Mouse (Mus musculus) neutrophil, adult 5-6 weeks (primary cell): ENCODE measurements around the gene Ubn1. TPM values are rescaled to one million over a fixed set of nuclear protein-coding genes. Genes with fewer than 3 reads are reported as not detected.

Experiments used
- ATAC-seq: fragments of 151-379, 151-347 bp; 2 replicates; pipeline ENCODE4 v1.8.0; 2017; ENCODE audit warnings: mild to moderate bottlenecking, moderate TSS enrichment; ENCODE audit not compliant: insufficient number of reproducible peaks, poor library complexity, low FRiP score, severe bottlenecking; ENCODE audit errors: extremely low read depth
- total RNA-seq: library from RNA; stranded (forward); fragments of 200-1000 nt; gene quantifications from 2 replicates; pipeline ENCODE4 v1.2.3, GENCODE M21; 2017

Gene Ubn1
- total RNA-seq, 1 experiment from 2014 or later, result 60.3 TPM

DNA sequence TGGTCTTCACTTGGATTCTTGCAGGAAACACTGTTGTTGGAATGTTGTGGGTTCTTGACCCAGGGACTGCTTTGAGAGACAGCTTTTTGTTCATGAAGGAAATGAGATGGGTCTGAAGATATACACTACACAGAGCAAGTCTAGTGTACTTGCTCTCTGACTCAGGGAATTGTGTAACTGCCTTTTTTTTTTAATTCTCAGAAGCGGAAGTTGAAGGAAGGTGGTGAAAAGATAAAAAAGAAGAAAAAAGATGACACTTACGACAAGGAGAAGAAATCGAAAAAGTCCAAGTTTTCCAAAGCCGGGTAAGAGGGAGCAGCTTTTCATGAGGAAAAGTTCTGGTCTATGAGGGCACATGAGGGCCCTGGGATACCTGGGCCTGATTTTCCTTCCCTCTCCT, 13.6 kb downstream of the Ubn1 start:
- ATAC-seq, result no peak

DNA sequence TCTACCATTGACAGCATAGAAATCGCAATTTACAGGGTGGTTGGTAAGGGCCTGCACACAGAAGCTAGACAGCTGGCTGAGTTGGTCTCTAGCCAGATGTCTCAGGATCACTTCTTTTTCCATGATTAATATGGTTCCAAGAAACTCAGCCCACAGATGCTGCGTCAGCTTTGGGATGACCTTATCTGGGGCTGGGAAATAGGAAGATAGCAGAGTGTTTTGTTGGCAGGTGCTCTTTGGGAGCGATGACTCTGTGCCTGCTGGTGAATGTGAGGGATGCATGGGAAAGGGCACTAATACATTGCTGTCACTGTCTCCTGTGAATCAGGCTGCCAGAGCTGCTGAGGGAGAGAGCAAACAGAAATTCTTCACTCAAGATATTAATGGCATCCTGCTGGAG, 20.5 kb downstream of the Ubn1 start:
- no peak for ATAC-seq

DNA sequence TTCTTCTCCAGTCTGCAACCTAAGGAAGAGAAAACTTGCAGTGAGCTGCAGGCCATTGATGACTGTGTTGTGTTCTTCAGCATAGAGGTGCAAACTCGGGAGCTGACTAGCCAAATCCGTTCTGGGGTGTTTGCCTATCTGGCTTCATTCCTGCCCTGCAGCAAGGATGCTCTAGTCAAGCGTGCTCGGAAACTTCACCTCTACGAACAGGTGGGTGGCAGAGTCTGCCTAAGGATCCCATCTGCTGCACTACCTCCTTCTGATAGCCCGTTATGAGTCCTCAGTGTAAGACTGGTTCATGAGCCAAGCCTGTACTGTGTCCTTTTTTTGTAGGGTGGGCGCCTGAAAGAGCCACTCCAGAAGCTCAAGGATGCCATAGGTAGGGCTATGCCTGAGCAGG, 22.1 kb downstream of the Ubn1 start:
- ATAC-seq, result no peak

DNA sequence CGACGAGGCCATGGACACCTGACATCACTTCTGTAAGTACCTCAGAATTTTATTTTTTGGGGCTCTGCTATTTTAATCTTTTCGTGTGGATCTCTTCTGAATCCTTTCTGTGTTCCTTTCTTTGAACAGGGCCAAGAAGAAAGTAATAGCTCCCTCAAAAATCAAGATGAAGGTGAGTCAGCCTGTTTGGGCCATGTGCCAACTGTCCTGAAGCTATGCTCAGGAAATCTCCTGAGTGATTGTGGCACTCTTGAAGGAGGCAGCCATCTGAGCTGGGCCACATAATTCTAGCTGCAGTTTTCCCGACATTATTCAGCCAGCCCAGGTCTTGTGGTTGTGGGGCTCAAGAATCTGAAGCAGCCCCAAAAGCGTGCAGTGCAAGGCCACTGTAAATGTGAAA, 24.5 kb downstream of the Ubn1 start:
- no peak for ATAC-seq

DNA sequence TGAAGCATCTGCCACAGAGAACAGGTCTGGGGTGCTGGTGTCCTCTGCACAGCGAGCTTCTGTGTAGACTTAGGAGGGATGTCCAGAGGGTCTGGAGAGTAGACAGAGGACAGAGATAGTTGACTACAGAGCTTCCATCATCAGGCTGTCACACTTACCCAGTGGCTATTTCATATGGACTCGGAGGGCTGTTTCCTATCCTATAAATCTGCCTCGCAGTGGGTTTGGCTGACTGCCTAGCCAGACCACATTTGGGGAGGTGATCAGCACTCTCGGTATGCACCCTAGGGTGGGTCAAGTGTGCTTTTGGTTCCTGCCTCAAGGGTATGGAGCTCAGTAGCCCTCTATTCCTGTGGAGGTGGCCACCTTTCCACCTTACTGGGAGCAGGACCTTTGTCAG, 35.3 kb downstream of the Ubn1 start:
- no peak for ATAC-seq

DNA sequence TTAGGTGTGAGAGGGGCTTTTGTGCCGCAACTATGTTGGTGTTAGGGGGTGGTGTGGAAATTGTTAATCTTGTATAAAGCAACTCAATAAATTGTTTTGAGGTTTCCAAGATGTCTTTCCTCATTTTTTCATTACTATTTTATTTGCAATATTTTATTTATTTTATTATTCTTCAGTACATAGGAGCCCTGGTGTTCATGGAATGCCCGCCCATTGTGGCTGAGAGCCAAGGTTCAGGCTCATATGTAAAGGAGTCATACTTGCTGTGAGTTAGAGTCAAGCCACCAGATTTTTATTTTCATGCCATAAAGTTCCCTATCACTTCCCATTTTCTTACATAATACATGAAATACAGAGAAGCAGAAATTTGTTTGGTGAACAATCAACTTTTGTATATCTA, 36.3 kb downstream of the Ubn1 start:
- ATAC-seq, result no peak

DNA sequence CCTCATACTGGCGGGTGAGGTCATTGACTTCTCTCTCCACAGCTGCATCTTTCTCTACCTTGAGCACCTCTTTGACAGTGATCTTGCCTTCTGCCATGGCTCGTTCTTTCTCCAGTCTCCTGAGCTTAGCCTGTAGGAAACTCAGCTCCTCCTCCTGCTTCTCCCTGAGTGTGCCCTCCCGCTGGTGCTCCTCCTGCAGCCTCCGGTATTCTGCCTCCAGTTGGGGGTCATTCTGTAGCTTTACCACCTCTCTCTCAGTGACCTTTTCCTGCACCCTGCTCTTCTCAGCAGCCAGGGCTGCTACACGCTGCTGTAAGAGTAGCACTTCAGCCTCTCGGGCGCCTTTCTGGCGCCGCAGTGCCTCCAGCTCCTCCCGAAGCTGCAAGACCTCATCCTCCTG, 39.2 kb downstream of the Ubn1 start:
- no peak for ATAC-seq

DNA sequence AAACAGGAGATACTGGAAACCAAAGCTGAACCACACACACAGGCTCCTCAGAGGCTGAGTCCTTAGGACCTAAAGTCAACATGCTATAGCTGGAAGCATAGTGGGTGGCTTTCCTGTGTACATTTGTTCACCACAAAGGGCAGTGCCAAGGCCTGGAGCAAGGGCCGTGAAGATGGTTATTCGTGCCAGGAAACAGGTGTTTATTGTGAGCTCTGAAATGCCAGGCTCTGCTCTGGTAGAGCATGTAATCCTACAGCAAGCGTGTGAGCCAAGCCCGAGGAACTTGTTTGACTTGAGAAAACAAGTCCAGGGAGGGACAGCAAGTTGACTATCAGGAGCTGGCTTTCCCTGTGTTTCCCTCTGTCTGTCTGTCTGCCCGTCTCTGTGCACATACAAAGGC, 43.4 kb downstream of the Ubn1 start:
- no peak for ATAC-seq

DNA sequence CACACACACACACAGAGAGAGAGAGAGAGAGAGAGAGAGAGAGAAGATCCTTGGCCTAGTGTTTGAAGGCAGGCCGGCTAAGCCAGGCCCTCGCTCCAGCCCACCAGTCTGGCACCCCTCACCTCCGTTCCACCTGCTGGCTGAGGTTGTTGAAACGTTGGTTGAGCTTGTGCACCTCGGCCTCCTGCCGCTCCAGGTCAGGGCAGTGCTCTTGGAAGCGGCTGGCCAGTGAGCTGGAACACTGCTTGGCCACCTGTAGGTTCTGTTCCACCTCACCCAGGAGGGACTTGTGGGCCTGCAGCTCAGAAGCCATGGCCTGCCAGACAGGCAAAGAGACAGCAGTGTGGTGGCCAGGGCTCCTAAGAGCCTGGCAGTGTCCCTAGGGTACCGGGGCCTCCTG, 46.6 kb downstream of the Ubn1 start:
- no peak for ATAC-seq

DNA sequence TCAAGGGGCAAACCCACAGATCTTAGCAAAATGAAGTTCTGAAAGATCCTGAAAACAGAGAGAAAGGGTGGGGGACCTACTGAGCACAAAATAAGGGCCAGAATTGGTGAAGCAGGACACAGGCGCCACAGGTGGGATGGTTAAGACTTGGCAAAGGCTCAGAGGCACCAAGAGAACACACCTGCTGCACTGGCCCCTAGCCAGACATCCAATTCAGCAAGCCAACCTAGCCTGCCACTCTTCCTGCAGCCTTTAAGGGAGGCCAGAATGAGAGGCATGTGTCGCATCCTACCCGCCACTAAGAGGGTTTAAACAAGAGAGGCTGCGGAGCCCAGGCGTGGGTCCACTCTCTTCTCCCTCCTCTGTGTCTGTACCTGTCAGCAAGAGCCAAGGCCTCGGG, 51.1 kb downstream of the Ubn1 start:
- no peak for ATAC-seq

DNA sequence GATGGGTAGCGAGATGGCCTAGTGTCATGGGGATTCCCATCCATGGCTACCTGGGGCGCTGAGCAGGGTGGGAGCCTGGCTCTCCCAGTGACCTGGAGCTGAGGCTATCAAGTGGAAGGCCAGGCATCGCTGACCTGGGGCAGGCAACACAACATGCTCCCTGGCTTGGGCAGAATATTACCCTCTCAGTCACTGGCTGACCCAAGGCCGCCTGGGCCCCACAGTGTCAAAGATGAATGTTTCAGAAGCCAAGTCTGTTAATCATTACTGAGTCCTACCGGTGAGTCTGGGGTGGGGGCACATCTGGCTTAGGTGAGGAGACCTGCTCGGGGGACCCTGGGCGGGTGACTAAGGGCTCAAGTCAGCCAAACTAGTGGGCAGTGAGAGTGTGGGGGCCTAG, 60.0 kb downstream of the Ubn1 start:
- no peak for ATAC-seq

DNA sequence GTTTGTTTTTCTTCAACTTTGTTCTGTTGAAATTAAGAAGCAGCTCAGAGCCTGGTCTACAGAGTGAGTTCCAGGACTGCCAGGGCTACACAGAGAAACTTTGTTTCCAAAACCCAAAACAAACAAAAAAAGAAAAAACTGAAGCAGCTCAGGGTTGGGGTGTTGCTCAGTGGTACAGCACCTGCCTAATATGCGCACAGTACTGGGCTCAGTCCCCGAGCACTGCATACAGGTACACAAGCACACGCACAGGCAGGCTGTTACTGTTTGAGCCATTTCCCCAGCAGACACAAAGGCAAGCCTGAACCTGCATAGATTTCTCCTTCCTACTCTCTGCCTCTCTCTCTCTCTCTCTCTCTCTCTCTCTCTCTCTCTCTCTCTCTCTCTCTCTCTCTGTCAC, 61.2 kb downstream of the Ubn1 start:
- ATAC-seq, result no peak

DNA sequence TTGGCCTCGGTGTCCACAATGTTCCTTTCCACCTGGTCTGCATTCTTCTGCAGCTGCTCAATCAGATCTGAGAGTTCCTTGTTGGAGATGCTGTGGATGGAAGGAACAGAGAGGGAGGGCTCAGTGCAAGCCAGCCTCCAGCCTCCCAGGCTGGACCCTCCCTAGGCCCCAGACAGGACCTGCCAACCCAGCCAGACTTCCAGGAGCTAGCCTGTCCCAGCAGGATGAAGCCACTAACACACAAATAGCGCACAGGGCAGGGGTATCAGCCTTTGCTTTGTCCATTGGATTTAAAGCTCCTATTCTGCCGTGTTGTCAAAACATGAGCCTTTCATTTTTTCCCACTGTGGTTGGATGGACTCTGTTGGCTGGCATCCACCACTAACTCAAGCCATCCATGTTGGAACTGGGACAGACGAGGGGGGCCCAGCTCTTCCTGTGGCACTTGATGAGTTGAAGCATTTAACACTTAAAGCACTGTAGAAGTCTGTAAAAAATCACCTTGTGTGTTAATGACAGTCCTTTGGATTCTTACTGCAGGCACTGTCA, 63.2 kb downstream of the Ubn1 start:
- no peak for ATAC-seq

DNA sequence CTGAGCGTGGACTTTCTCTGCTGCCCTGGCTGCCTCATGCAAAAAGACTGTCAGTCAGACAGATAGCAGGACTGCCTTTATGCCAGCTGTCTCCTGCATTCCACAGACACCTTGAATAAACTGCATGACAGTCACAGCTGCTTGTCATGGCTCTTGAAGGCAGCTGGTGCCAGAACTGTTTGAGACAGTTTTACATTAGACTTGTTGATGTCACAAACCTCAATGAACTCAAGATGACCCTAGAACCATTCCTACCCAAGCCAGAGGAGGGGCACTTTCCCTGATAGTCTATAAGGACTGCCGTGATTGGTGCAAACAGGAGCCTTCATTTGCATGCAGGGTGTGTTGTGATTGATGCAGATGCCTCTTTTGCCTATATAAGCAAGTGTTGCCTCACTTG, 63.7 kb downstream of the Ubn1 start:
- ATAC-seq, result no peak

DNA sequence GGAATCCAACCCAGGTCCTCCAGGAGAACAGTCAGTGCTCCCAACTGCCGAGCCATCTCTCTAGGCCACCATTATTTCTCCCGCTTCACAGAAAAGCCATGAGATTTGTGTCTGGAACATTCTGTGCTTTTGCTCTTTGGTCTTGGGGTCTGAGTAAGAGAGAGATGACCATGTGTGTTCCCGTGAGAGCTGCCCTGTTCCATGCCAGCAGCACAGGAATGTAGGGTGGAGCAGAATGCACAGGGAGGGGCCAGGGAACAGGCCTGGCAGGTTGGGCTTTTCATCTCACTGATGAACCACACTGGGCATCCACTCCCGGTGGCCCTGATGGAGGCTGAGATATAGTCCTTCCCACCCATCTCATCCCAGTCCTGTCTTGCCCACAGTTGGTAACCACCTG, 69.5 kb downstream of the Ubn1 start:
- no peak for ATAC-seq

DNA sequence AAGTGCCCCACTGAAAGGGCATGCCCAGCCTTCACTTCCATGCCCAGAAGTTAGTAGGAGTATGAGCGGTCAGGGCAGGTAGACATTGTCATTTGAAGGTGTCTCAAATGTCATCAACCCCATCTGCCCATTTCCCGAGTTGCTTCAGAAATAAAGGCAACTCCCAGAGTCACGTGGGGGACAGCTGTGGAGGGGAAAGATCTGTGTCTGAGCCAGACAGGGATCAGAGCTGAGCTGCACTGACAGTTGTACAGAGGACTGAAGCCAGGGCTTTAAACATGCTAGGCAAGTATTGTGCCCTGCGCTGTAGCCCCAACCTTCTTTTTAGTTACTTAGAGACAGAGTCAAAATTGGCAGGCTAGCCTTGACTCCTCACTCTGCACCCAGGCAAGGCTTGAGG, 70.0 kb downstream of the Ubn1 start:
- no peak for ATAC-seq

DNA sequence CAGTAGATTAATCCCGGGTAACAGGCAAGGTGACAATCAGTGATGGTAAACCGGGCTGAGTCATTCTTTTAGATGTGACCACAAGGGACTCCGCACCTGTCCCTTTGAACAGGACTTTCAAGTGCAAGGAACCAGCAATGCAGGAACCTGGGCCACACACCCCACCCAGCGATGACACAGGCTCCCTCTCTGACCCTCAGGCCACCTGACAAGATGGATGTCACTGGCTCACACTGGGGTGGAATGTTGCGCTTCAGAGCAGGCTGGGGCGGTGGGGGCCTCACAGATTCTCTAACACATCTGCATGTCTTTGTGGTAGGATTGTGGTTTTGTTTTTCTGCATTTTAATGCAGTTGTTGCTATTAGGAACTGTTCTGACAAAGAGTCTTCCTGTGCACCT, 73.6 kb downstream of the Ubn1 start:
- no peak for ATAC-seq

DNA sequence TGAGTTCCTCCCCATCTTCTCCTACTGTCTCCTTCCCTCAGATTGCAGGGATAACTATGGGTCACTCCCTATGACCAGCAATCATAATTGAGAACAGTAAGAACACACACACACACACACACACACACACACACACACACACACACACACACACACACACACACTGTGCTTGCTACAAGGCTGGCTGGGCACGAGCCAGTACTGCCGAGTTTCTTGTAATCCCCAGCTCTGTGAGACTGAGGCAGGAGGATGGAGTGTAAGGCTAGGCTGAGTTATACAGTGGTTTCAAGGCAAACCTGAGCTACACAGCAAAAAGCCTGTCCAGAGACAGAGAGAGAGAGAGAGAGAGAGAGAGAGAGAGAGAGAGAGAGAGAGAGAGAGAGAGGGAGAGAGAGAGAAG, 80.3 kb downstream of the Ubn1 start:
- no peak for ATAC-seq

DNA sequence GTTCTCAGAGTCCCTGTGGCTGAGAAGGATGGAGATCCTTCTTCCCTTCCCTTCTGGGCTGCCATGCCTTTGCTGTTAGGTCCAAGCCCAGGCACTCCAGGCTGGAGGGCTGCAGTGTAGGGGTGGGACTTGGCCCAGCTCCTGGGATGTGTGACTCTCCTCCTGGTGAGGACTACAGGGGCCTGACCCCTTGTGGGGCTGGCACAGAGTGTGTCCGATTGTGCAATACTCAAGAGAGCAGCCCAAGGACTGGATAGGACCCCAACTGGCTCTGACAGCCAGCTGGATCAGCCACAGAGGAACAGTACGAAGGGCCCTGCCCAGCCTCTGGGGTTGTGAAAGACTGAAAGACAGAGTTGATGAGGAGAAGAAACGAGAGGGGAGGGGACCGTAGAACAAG, 80.9 kb downstream of the Ubn1 start:
- ATAC-seq, result no peak

DNA sequence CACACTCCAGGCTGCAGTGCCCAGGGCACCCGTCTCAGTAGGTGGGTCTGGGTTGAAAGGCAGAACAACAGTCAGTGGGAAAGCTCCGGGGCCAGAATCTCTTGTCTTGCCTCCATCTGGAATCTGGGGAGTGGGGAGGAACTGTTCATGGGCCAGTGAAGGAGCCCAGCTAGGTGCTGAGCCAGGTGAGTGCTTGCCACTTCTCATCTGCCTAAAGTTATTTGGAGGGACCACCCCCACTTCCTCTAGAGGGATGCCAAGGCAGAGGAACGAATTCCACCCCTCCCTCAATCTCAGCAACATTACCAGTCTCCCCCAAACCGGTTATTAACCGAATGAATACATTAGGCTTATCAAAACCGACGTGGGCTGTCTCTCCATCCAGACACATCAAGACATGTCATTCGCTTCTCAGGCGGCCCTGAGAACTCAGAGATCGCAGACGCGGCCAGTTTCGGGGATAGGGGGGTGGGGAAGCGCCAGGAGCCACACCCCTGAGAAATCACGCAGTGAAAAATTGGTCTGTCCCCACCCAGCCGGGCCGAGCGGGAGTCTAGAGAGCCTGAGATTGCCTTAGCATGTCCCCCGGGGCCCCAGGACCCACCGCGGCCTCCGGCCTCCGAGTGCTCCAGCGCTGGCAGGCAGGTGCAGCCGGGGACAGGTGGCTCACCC, 81.5 kb downstream of the Ubn1 start:
- no peak for ATAC-seq

DNA sequence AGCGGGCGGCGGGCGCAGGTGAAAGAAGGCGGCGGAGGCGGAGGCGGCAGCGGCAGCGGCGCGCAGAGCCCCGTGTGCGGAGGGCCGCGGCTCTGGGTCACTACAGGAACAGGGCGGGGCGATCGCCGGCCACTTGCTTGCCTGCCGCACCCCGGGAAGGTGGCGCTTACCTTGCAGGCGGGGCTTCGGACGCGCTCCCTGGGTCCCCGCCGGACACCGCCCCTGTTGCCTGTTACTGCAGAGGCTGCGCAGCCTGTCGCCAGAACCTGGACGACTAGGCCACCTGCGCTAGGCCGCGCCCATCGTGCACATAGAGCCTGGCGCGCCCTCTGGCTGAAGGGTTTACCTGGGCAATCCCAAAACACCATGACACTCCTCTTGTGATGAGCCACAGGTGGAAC, 82.5 kb downstream of the Ubn1 start, which contains the start of gene Ppl:
Gene Ppl (minus strand): TSS at position 21 of the 401 bp plus-strand sequence.
- ATAC-seq, result no peak
